Mouse (Mus musculus) heart, postnatal 0 days (tissue): ENCODE measurements at regions not wholly inside any gene's neighbourhood (a gene's known extent, or its start where the extent isn't known, plus 50 kb on each side); places are given as distances from the start of the nearest gene placed in this dataset.

ENCODE experiments used
- ATAC-seq: fragments of 200-750 bp; cut with Nextera tagmentation; 2 replicates; pipeline ENCODE4 v1.8.0; 2017; ENCODE audit warnings: low read depth, moderate number of reproducible peaks, moderate library complexity; ENCODE audit not compliant: insufficient read depth
- DNase-seq: peaks from one replicate; pipeline ENCODE4 v3.0.0-alpha.2; 2016; ENCODE audit warnings: low spot score
- H3K27ac ChIP-seq: fragments of 300-500 bp; sonication (generic); 2 replicates; pipeline ENCODE4 v1.5.1; 2014; ENCODE audit warnings: low read depth, mild to moderate bottlenecking
- H3K27me3 ChIP-seq: fragments of 300-500 bp; sonication (generic); 2 replicates; pipeline ENCODE4 v1.6.1; 2014; ENCODE audit warnings: low read length, mixed read lengths; ENCODE audit not compliant: control insufficient read depth, insufficient read depth
- H3K36me3 ChIP-seq: fragments of 300-500 bp; sonication (generic); replicated peaks from 2 replicates; pipeline ENCODE4 v1.6.1; 2014; ENCODE audit warnings: low read length, mixed read lengths; ENCODE audit not compliant: control insufficient read depth, insufficient read depth
- H3K4me1 ChIP-seq: fragments of 300-500 bp; sonication (generic); 2 replicates; pipeline ENCODE4 v1.6.1; 2014; ENCODE audit warnings: antibody characterized with exemption; ENCODE audit not compliant: control insufficient read depth, insufficient read depth
- H3K4me2 ChIP-seq: fragments of 300-500 bp; sonication (generic); 2 replicates; pipeline ENCODE4 v1.6.1; 2014; ENCODE audit warnings: low read depth, mild to moderate bottlenecking, low read length, moderate library complexity
- H3K4me3 ChIP-seq: fragments of 300-500 bp; sonication (generic); 2 replicates; pipeline ENCODE4 v1.5.1; 2014; ENCODE audit warnings: low read depth, low read length
- H3K9ac ChIP-seq: fragments of 300-500 bp; sonication (generic); replicated peaks from 2 replicates; pipeline ENCODE4 v1.6.1; 2014; ENCODE audit warnings: low read depth, low read length, mixed read lengths
- H3K9me3 ChIP-seq: fragments of 300-500 bp; sonication (generic); replicated peaks from 2 replicates; pipeline ENCODE4 v1.6.1; 2016; ENCODE audit warnings: low read length; ENCODE audit not compliant: control insufficient read depth
- CTCF ChIP-seq: IDR thresholded peaks from 2 replicates; pipeline ENCODE4 v1.5.1; 2016; ENCODE audit warnings: antibody characterized with exemption, control low read depth, low read depth
- EP300 ChIP-seq: IDR thresholded peaks from 2 replicates; pipeline ENCODE4 v1.6.1; 2016; ENCODE audit warnings: antibody characterized with exemption, low read depth
- WGBS: fragments of 180-500 bp; shearing (Covaris S2); extraction: QIAGEN DNeasy Blood & Tissue Kit; methylation state at CpG from one replicate; pipeline ENCODE4 v1.1.7; 2014; 5-methylcytosine and 5-hydroxymethylcytosine counted together

- TF ChIP-seq EP300 = no peak
- no peak for TF ChIP-seq CTCF
- Histone ChIP-seq H3K4me3 (no peak overlapping the region), H3K27me3 (no peaks in the 10 kb centered on the region), H3K27ac (no peak overlapping the region), H3K4me1 (no peaks in the 10 kb centered on the region), H3K36me3 (no peaks in the 10 kb centered on the region), H3K9me3 (no peaks in the 10 kb centered on the region), H3K4me2 (no peak overlapping the region), H3K9ac (no peak overlapping the region)
- ATAC-seq (no peak), DNase-seq (no peak)
- WGBS = 71% methylated on average over 4 of the region's 4 CpGs
Observed at GRCm38 (mm10) chr8:87063588-87063987, 178.5 kb upstream of the N4bp1 start.

DNA sequence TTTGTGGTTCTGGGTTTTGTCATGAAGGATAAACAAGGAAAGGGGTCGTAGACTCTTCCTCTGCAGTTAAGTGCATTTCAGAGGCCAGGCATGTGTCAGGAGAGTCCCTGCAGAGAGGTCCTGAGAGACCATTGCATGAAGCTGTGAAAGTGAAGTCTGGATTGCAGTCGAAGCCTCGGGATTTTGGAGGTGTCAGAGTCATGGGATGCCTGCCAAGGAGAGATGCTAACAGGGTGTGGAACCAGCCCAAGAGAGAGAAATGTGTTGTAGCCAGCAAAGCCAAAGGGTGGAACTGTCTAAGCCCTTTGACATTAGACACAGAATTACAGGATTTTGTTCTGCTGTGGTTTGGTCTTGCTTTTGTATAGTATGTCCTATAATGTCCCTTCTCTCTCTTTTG, 164.7 kb upstream of the N4bp1 start:
- 15% methylated on average over 3 of the region's 3 CpGs for WGBS
- no peaks in the 10 kb centered on the region for H3K36me3 ChIP-seq
- H3K27ac ChIP-seq = no peak overlapping the region
- H3K4me1 ChIP-seq = no peaks in the 10 kb centered on the region
- TF ChIP-seq EP300 = no peak
- TF ChIP-seq CTCF = no peak
- ATAC-seq (no peak), DNase-seq (no peak)
- H3K9me3 ChIP-seq = 0 out of 2 replicates have a peak, but pooled peaks cover 4% of the 10 kb centered on the region
- H3K4me2 ChIP-seq = no peak overlapping the region
- no peaks in the 10 kb centered on the region for H3K27me3 ChIP-seq
- no peak overlapping the region for H3K9ac ChIP-seq
- H3K4me3 ChIP-seq = no peak overlapping the region

DNA sequence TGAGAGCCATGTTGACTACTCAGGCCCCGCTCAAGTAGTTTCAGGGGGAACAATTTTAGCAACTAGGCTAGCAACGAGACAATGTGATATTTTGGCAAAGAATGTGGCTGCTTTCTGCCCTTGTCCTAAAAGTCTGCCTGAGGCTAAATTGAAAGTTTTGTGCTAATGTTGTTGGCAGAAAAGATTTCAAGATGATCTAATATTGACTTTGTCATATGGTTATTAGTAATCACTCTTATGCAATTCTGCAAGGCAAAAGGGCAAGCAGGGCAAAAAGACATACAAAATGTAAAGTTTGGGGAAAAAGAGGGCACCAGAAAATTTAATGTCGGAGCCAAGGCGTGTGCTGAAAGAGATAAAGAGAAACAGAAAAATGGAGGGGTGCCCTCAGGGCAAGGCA, 164.1 kb upstream of the N4bp1 start:
- DNase-seq (no peak), ATAC-seq (no peak)
- TF ChIP-seq CTCF (no peak), EP300 (no peak)
- Histone ChIP-seq H3K36me3 (no peaks in the 10 kb centered on the region), H3K9me3 (0 out of 2 replicates have a peak, but pooled peaks cover 4% of the 10 kb centered on the region), H3K27ac (no peak overlapping the region), H3K4me2 (no peak overlapping the region), H3K27me3 (no peaks in the 10 kb centered on the region), H3K4me3 (no peak overlapping the region), H3K4me1 (no peaks in the 10 kb centered on the region), H3K9ac (no peak overlapping the region)
- WGBS = 72% methylated on average over 4 of the region's 4 CpGs

DNA sequence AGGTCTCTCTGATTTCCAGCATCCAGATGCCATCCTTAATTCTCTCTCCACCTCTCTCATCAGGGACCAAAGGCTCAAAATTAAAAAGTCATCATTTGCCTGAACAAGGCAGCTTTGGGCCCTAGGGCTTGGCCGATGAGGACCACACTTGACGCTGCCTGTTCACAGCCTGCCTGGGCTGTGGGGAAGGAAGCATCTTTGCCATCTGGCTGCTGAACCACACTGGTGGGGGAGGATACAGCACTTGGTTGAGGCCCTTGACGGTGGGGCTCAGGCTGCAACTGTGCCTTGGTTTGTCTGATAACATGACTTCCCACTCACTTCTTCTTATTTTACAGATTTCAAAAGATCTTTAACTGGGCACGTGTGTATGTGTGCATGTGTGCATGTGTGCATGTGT, 161.5 kb upstream of the N4bp1 start:
- no peaks in the 10 kb centered on the region for H3K36me3 ChIP-seq
- H3K27me3 ChIP-seq = no peaks in the 10 kb centered on the region
- ATAC-seq = no peak
- H3K9me3 ChIP-seq = 0 out of 2 replicates have a peak, but pooled peaks cover 4% of the 10 kb centered on the region
- no peak overlapping the region for H3K9ac ChIP-seq
- TF ChIP-seq CTCF = no peak
- TF ChIP-seq EP300 = no peak
- DNase-seq = no peak
- H3K4me1 ChIP-seq = no peaks in the 10 kb centered on the region
- no peak overlapping the region for H3K27ac ChIP-seq
- H3K4me3 ChIP-seq = no peak overlapping the region
- no peak overlapping the region for H3K4me2 ChIP-seq
- 69% methylated on average over 4 of the region's 4 CpGs for WGBS

DNA sequence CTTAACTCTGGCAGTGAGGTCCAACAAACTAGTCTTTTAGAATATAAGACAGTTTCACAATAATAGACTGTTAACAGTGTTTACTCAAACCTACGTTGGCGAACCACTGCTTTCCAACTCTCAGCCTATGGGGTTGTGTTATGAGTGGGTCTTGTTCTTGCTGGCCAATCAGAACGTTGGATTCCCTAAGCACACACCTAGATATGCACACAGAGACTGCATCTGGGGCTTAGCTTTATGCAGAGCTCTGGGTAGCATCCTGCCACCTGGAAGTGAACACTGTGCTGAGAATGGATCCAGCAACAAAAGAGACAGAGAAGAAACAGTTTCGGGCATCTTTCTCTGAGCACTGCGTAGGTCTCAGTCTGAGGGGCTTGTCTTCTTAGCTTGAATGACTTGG, 158.0 kb upstream of the N4bp1 start:
- H3K4me1 ChIP-seq = 0 out of 2 replicates have a peak, but pooled peaks cover 2% of the 10 kb centered on the region
- H3K4me3 ChIP-seq = no peak overlapping the region
- no peaks in the 10 kb centered on the region for H3K36me3 ChIP-seq
- no peaks in the 10 kb centered on the region for H3K9me3 ChIP-seq
- peaks cover 3% of the 10 kb centered on the region; the same call in 1 of the 2 replicates for H3K27me3 ChIP-seq
- WGBS = 76% methylated on average over 5 of the region's 5 CpGs
- ATAC-seq (no peak), DNase-seq (no peak)
- H3K4me2 ChIP-seq = no peak overlapping the region
- TF ChIP-seq EP300 (no peak), CTCF (no peak)
- H3K27ac ChIP-seq = no peak overlapping the region
- H3K9ac ChIP-seq = no peak overlapping the region
